Mouse (Mus musculus) kidney, adult 2 months (tissue): ENCODE data around the gene Slc24a2.

Experiments used
- CTCF ChIP-seq: fragments of 200-500 bp; conservative IDR thresholded peaks from 2 replicates; pipeline ENCODE4 v1.5.1; 2011; ENCODE audit warnings: low read depth, mild to moderate bottlenecking, control low read depth, low read length, moderate library complexity, mixed read lengths; ENCODE audit not compliant: insufficient read depth, insufficient read length
- POLR2A ChIP-seq: fragments of 200-500 bp; IDR thresholded peaks from one replicate; pipeline ENCODE4 v1.6.1; 2011; ENCODE audit warnings: low read depth, low read length, control low read depth

GRCm38 (mm10) chr4:87061696-87062095 is 168.6 kb downstream of the Slc24a2 start:
- TF ChIP-seq POLR2A: no peak
- no peak for TF ChIP-seq CTCF
